Mouse (Mus musculus) lung, postnatal 25 days (tissue): ENCODE data around the gene Gm11114.

Experiments used
- DNase-seq: peaks from one replicate; pipeline ENCODE4 v3.0.0; 2022; ENCODE audit warnings: low spot score

The Gm11114 gene

DNA sequence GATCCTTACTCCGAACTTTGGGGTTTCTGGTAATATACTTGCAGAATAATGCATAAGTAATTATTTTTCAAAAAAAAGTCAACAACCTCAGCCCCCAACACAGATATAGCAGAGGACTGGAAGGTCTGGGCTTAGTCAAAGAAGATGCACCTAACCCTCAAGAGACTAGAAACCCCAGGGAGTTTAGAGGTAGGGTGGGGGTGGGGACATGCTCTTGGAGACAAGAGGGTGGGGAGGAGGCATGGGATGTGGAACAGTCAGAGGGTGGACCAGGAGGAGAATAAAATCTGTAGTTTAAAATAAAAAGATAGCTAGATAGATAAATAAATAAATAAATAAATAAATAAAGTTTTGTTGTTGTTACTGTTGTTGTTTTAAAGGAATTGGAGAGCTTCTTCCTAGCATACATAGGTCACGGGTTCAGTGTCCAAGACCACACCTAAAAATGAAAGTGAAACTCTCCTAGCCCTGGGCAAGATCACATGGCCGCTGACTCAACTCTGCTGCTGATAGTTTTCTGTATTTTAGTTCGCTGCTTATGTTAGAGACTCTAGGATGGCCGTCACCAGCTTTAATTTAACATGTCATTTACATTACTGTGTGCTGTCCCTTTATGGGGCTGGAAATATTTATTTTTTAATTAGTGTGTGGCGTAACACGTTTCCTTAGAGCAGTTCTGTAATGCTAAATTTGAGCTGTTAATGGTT, 44.7 kb downstream of the Gm11114 start:
- no peak for DNase-seq
